Mouse (Mus musculus) midbrain, embryonic 14.5 days (tissue): ENCODE measurements at regions not wholly inside any gene's neighbourhood (a gene's known extent, or its start where the extent isn't known, plus 50 kb on each side); places are given as distances from the start of the nearest gene placed in this dataset.
A peak's percentile ranks its signal among the peaks of the same experiment; 100 is the strongest.

Experiments used
- ATAC-seq: fragments of 200-750 bp; cut with Nextera tagmentation; 2 replicates; pipeline ENCODE4 v1.8.0; 2017; ENCODE audit warnings: moderate number of reproducible peaks, moderate library complexity; ENCODE audit not compliant: low FRiP score, low TSS enrichment
- DNase-seq: peaks from one replicate; pipeline ENCODE4 v3.0.0-alpha.2; 2015
- H3K27ac ChIP-seq: fragments of 300-500 bp; sonication (generic); replicated peaks from 2 replicates; pipeline ENCODE4 v1.5.1; 2014; ENCODE audit warnings: mild to moderate bottlenecking, low read depth, low read length, moderate library complexity
- H3K27me3 ChIP-seq: fragments of 300-500 bp; sonication (generic); 2 replicates; pipeline ENCODE4 v1.6.1; 2014; ENCODE audit warnings: low read length, control low read depth, mixed read lengths; ENCODE audit not compliant: control insufficient read depth, insufficient read depth
- H3K36me3 ChIP-seq: fragments of 300-500 bp; sonication (generic); 2 replicates; pipeline ENCODE4 v1.6.1; 2014; ENCODE audit warnings: low read length, control low read depth; ENCODE audit not compliant: control insufficient read depth, insufficient read depth
- H3K4me1 ChIP-seq: fragments of 300-500 bp; sonication (generic); 2 replicates; pipeline ENCODE4 v1.6.1; 2014; ENCODE audit warnings: mild to moderate bottlenecking, antibody characterized with exemption, low read length, control low read depth; ENCODE audit not compliant: control insufficient read depth, insufficient read depth
- H3K4me2 ChIP-seq: fragments of 300-500 bp; sonication (generic); 2 replicates; pipeline ENCODE4 v1.6.1; 2014; ENCODE audit warnings: mild to moderate bottlenecking, low read length, moderate library complexity
- H3K4me3 ChIP-seq: fragments of 300-500 bp; sonication (generic); replicated peaks from 2 replicates; pipeline ENCODE4 v1.5.1; 2014; ENCODE audit warnings: low read depth, low read length
- H3K9ac ChIP-seq: fragments of 300-500 bp; sonication (generic); replicated peaks from 2 replicates; pipeline ENCODE4 v1.6.1; 2014; ENCODE audit warnings: mild to moderate bottlenecking, low read length, moderate library complexity
- H3K9me3 ChIP-seq: fragments of 300-500 bp; sonication (generic); 2 replicates; pipeline ENCODE4 v1.6.1; 2016; ENCODE audit warnings: low read length, control low read depth, mixed read lengths; ENCODE audit not compliant: control insufficient read depth
- WGBS: fragments of 180-500 bp; shearing (Covaris S2); extraction: QIAGEN DNeasy Blood & Tissue Kit; methylation state at CpG from one replicate; pipeline ENCODE4 v1.1.7; 2014; 5-methylcytosine and 5-hydroxymethylcytosine counted together

GRCm38 (mm10) chr12:97529556-97529955, 729.7 kb downstream of the Galc start:
- H3K4me1 ChIP-seq, result no peaks in the 10 kb centered on the region
- ATAC-seq (no peak), DNase-seq (no peak)
- H3K4me2 ChIP-seq, result no peak overlapping the region
- H3K27me3 ChIP-seq, result no peaks in the 10 kb centered on the region
- H3K36me3 ChIP-seq, result no peaks in the 10 kb centered on the region
- 91% methylated on average over 4 of the region's 4 CpGs for WGBS
- no peak overlapping the region for H3K4me3 ChIP-seq
- no peaks in the 10 kb centered on the region for H3K9me3 ChIP-seq
- no peak overlapping the region for H3K27ac ChIP-seq
- H3K9ac ChIP-seq, result no peak overlapping the region

GRCm38 (mm10) chr12:97525931-97526330, 733.3 kb downstream of the Galc start:
- Histone ChIP-seq H3K4me1 (no peaks in the 10 kb centered on the region), H3K27ac (no peak overlapping the region), H3K4me2 (no peak overlapping the region), H3K9me3 (no peaks in the 10 kb centered on the region), H3K27me3 (no peaks in the 10 kb centered on the region), H3K36me3 (no peaks in the 10 kb centered on the region), H3K9ac (no peak overlapping the region), H3K4me3 (no peak overlapping the region)
- DNase-seq (no peak), ATAC-seq (no peak)
- WGBS, result 61% methylated on average over 1 of the region's 1 CpGs

GRCm38 (mm10) chr12:97519834-97520489, 739.3 kb downstream of the Galc start:
- Histone ChIP-seq H3K9ac (no peak overlapping the region), H3K4me2 (no peak overlapping the region), H3K9me3 (no peaks in the 10 kb centered on the region), H3K4me1 (no peaks in the 10 kb centered on the region), H3K27ac (no peak overlapping the region), H3K36me3 (no peaks in the 10 kb centered on the region), H3K27me3 (no peaks in the 10 kb centered on the region), H3K4me3 (no peak overlapping the region)
- ATAC-seq (no peak; the same call in 1 of the 2 replicates), DNase-seq (no peak)
- 76% methylated on average over 4 of the region's 4 CpGs for WGBS

- DNase-seq (no peak), ATAC-seq (no peak)
- Histone ChIP-seq H3K4me2 (no peak overlapping the region), H3K27ac (no peak overlapping the region), H3K9me3 (no peaks in the 10 kb centered on the region), H3K36me3 (no peaks in the 10 kb centered on the region), H3K9ac (no peak overlapping the region), H3K27me3 (no peaks in the 10 kb centered on the region), H3K4me1 (no peaks in the 10 kb centered on the region), H3K4me3 (no peak overlapping the region)
- 92% methylated on average over 2 of the region's 2 CpGs for WGBS
Observed at GRCm38 (mm10) chr12:97517534-97517933, 741.7 kb downstream of the Galc start.

- Histone ChIP-seq H3K27ac (no peak overlapping the region), H3K9me3 (no peaks in the 10 kb centered on the region), H3K9ac (no peak overlapping the region), H3K4me2 (no peak overlapping the region), H3K36me3 (no peaks in the 10 kb centered on the region), H3K4me3 (no peak overlapping the region), H3K4me1 (peaks cover 12% of the 10 kb centered on the region; the same call in 1 of the 2 replicates), H3K27me3 (no peaks in the 10 kb centered on the region)
- 96% methylated on average over 5 of the region's 5 CpGs for WGBS
- ATAC-seq (no peak), DNase-seq (no peak)
Observed at GRCm38 (mm10) chr12:97515805-97516204, 743.5 kb downstream of the Galc start.

GRCm38 (mm10) chr12:97511866-97512265, 747.4 kb downstream of the Galc start:
- Histone ChIP-seq H3K9ac (no peak overlapping the region), H3K27ac (no peak overlapping the region), H3K36me3 (no peaks in the 10 kb centered on the region), H3K9me3 (no peaks in the 10 kb centered on the region), H3K4me2 (0 out of 2 replicates have a peak overlapping the region, but pooled peaks have one; percentile 7), H3K4me3 (no peak overlapping the region), H3K27me3 (no peaks in the 10 kb centered on the region), H3K4me1 (peaks cover 12% of the 10 kb centered on the region; the same call in 1 of the 2 replicates)
- no peak; the same call in 1 of the 2 replicates for ATAC-seq
- peak; percentile 50 for DNase-seq
- WGBS, result 20% methylated on average over 9 of the region's 9 CpGs

GRCm38 (mm10) chr12:97501441-97501840, 757.8 kb downstream of the Galc start:
- H3K4me2 ChIP-seq, result no peak overlapping the region
- ATAC-seq, result no peak
- no peak overlapping the region for H3K4me3 ChIP-seq
- no peaks in the 10 kb centered on the region for H3K27me3 ChIP-seq
- WGBS, result 85% methylated on average over 2 of the region's 2 CpGs
- no peak overlapping the region for H3K9ac ChIP-seq
- no peaks in the 10 kb centered on the region for H3K9me3 ChIP-seq
- H3K27ac ChIP-seq, result no peak overlapping the region
- DNase-seq, result no peak
- H3K36me3 ChIP-seq, result no peaks in the 10 kb centered on the region
- H3K4me1 ChIP-seq, result no peaks in the 10 kb centered on the region

GRCm38 (mm10) chr12:97483559-97483958, 775.7 kb downstream of the Galc start:
- Histone ChIP-seq H3K4me2 (no peak overlapping the region), H3K9ac (no peak overlapping the region), H3K4me3 (no peak overlapping the region), H3K27me3 (no peaks in the 10 kb centered on the region), H3K27ac (no peak overlapping the region), H3K9me3 (no peaks in the 10 kb centered on the region), H3K36me3 (no peaks in the 10 kb centered on the region), H3K4me1 (no peaks in the 10 kb centered on the region)
- DNase-seq (peak; percentile 8), ATAC-seq (no peak)
- WGBS, result 47% methylated on average over 2 of the region's 2 CpGs

- Histone ChIP-seq H3K36me3 (no peaks in the 10 kb centered on the region), H3K4me3 (no peak overlapping the region), H3K27ac (peak overlapping the region; percentile 49), H3K4me1 (peaks cover 12% of the 10 kb centered on the region), H3K9ac (no peak overlapping the region), H3K4me2 (peak overlapping the region; percentile 24; the same call in 1 of the 2 replicates), H3K27me3 (no peaks in the 10 kb centered on the region), H3K9me3 (no peaks in the 10 kb centered on the region)
- ATAC-seq, result no peak
- DNase-seq, result peak; percentile 45
- 10% methylated on average over 11 of the region's 11 CpGs for WGBS
Observed at GRCm38 (mm10) chr12:97476466-97477250, 782.6 kb downstream of the Galc start.
